Mouse (Mus musculus) limb, embryonic 10.5 days (tissue): ENCODE data around the gene Dusp23. TPM values are rescaled to one million over a fixed set of nuclear protein-coding genes. Genes with fewer than 3 reads are reported as not detected.

Experiments
- DNase-seq: peaks from one replicate; pipeline ENCODE4 v3.0.0-alpha.2; 2017; ENCODE audit warnings: low spot score
- H3K27ac ChIP-seq: fragments of 300-500 bp; sonication (generic); 2 replicates; pipeline ENCODE4 v1.5.1; 2016; ENCODE audit warnings: mild to moderate bottlenecking
- H3K27me3 ChIP-seq: fragments of 300-500 bp; sonication (generic); 2 replicates; pipeline ENCODE4 v1.6.1; 2016; ENCODE audit warnings: low read depth, mild to moderate bottlenecking; ENCODE audit not compliant: poor library complexity, severe bottlenecking
- H3K36me3 ChIP-seq: fragments of 300-500 bp; sonication (generic); 2 replicates; pipeline ENCODE4 v1.6.1; 2016; ENCODE audit warnings: mild to moderate bottlenecking, moderate library complexity
- H3K4me1 ChIP-seq: fragments of 300-500 bp; sonication (generic); 2 replicates; pipeline ENCODE4 v1.6.1; 2016
- H3K4me3 ChIP-seq: fragments of 300-500 bp; sonication (generic); 2 replicates; pipeline ENCODE4 v1.5.1; 2016; ENCODE audit warnings: mild to moderate bottlenecking, moderate library complexity
- H3K9me3 ChIP-seq: fragments of 300-500 bp; sonication (generic); replicated peaks from 2 replicates; pipeline ENCODE4 v1.6.1; 2016; ENCODE audit warnings: mild to moderate bottlenecking
- WGBS: fragments of 180-500 bp; shearing (Covaris S2); methylation state at CpG from one replicate; pipeline ENCODE4 v1.1.7; 2016; 5-methylcytosine and 5-hydroxymethylcytosine counted together
- polyA plus RNA-seq: library from polyadenylated mRNA; unstranded; fragments of >200 nt; fragmentation: Nextera tagmentation; extraction: Ambion mirVana; gene quantifications from 2 replicates; pipeline ENCODE4 v1.2.1, GENCODE M21; 2016

The Dusp23 gene
- polyA plus RNA-seq, 1 experiment from 2014 or later: 12.0 TPM

- H3K4me3 ChIP-seq: no peak overlapping the region
- no peaks in the 10 kb centered on the region for H3K9me3 ChIP-seq
- H3K36me3 ChIP-seq: no peaks in the 10 kb centered on the region
- H3K27ac ChIP-seq: no peak overlapping the region
- 57% methylated on average over 4 of the region's 4 CpGs for WGBS
- H3K4me1 ChIP-seq: no peaks in the 10 kb centered on the region
- DNase-seq: peak; percentile 24
- H3K27me3 ChIP-seq: no peaks in the 10 kb centered on the region
Measured at GRCm38 (mm10) chr1:172647236-172647635, 14.5 kb upstream of the Dusp23 start.

- no peak overlapping the region for H3K27ac ChIP-seq
- 0 out of 2 replicates have a peak, but pooled peaks cover 7% of the 10 kb centered on the region for H3K4me1 ChIP-seq
- no peaks in the 10 kb centered on the region for H3K36me3 ChIP-seq
- H3K4me3 ChIP-seq: no peak overlapping the region
- no peaks in the 10 kb centered on the region for H3K9me3 ChIP-seq
- WGBS: 54% methylated on average over 2 of the region's 2 CpGs
- no peak for DNase-seq
- peaks cover 10% of the 10 kb centered on the region; the same call in 1 of the 2 replicates for H3K27me3 ChIP-seq
Measured at GRCm38 (mm10) chr1:172638781-172639180, 6.0 kb upstream of the Dusp23 start.

GRCm38 (mm10) chr1:172637801-172638200 lies 5.0 kb upstream of the Dusp23 start:
- Histone ChIP-seq H3K27ac (no peak overlapping the region), H3K27me3 (peaks cover 10% of the 10 kb centered on the region; the same call in 1 of the 2 replicates)
- 82% methylated on average over 4 of the region's 4 CpGs for WGBS

GRCm38 (mm10) chr1:172636266-172636665 lies 3.5 kb upstream of the Dusp23 start:
- Histone ChIP-seq H3K4me1 (peaks cover 18% of the 10 kb centered on the region), H3K27me3 (peaks cover 10% of the 10 kb centered on the region; the same call in 1 of the 2 replicates), H3K9me3 (no peaks in the 10 kb centered on the region), H3K27ac (no peak overlapping the region), H3K36me3 (no peaks in the 10 kb centered on the region), H3K4me3 (no peak overlapping the region)
- no peak for DNase-seq
- 92% methylated on average over 5 of the region's 5 CpGs for WGBS

More at GRCm38 (mm10) chr1:172637801-172638200, 5.0 kb upstream of the Dusp23 start:
- Histone ChIP-seq H3K36me3 (no peaks in the 10 kb centered on the region), H3K9me3 (no peaks in the 10 kb centered on the region), H3K4me3 (no peak overlapping the region), H3K4me1 (0 out of 2 replicates have a peak, but pooled peaks cover 7% of the 10 kb centered on the region)
- DNase-seq: no peak

GRCm38 (mm10) chr1:172635258-172635657 lies 2.5 kb upstream of the Dusp23 start:
- no peak overlapping the region for H3K4me3 ChIP-seq
- no peaks in the 10 kb centered on the region for H3K36me3 ChIP-seq
- WGBS: 58% methylated on average over 4 of the region's 4 CpGs
- H3K27me3 ChIP-seq: peaks cover 10% of the 10 kb centered on the region; the same call in 1 of the 2 replicates
- no peaks in the 10 kb centered on the region for H3K9me3 ChIP-seq
- DNase-seq: no peak
- 0 out of 2 replicates have a peak overlapping the region, but pooled peaks have one; percentile 44 for H3K27ac ChIP-seq
- H3K4me1 ChIP-seq: peaks cover 20% of the 10 kb centered on the region

GRCm38 (mm10) chr1:172634136-172634535 lies 1.4 kb upstream of the Dusp23 start:
- Histone ChIP-seq H3K27ac (peak overlapping the region; percentile 30; the same call in 1 of the 2 replicates), H3K27me3 (peaks cover 10% of the 10 kb centered on the region; the same call in 1 of the 2 replicates), H3K36me3 (no peaks in the 10 kb centered on the region), H3K9me3 (no peaks in the 10 kb centered on the region), H3K4me3 (no peak overlapping the region), H3K4me1 (peaks cover 31% of the 10 kb centered on the region)
- DNase-seq: no peak
- 91% methylated on average over 2 of the region's 2 CpGs for WGBS

- no peak overlapping the region for H3K4me3 ChIP-seq
- peaks cover 10% of the 10 kb centered on the region; the same call in 1 of the 2 replicates for H3K27me3 ChIP-seq
- peaks cover 31% of the 10 kb centered on the region for H3K4me1 ChIP-seq
- no peak overlapping the region for H3K27ac ChIP-seq
- no peaks in the 10 kb centered on the region for H3K9me3 ChIP-seq
- WGBS: 87% methylated on average over 5 of the region's 5 CpGs
- no peak for DNase-seq
- H3K36me3 ChIP-seq: no peaks in the 10 kb centered on the region
Measured at GRCm38 (mm10) chr1:172631721-172632120, 1.0 kb downstream of the Dusp23 start.

GRCm38 (mm10) chr1:172629831-172630230 lies 2.9 kb downstream of the Dusp23 start:
- Histone ChIP-seq H3K27me3 (peaks cover 7% of the 10 kb centered on the region; the same call in 1 of the 2 replicates), H3K4me3 (no peak overlapping the region), H3K4me1 (peaks cover 28% of the 10 kb centered on the region), H3K27ac (peak overlapping the region; percentile 1; the same call in 1 of the 2 replicates), H3K36me3 (no peaks in the 10 kb centered on the region), H3K9me3 (no peaks in the 10 kb centered on the region)
- DNase-seq: peak; percentile 51
- 46% methylated on average over 7 of the region's 7 CpGs for WGBS

GRCm38 (mm10) chr1:172626306-172626705 lies 6.5 kb downstream of the Dusp23 start:
- no peaks in the 10 kb centered on the region for H3K9me3 ChIP-seq
- no peak for DNase-seq
- no peaks in the 10 kb centered on the region; the same call in 1 of the 2 replicates for H3K27me3 ChIP-seq
- H3K27ac ChIP-seq: no peak overlapping the region
- 97% methylated on average over 3 of the region's 3 CpGs for WGBS
- H3K4me1 ChIP-seq: peaks cover 27% of the 10 kb centered on the region
- no peak overlapping the region for H3K4me3 ChIP-seq
- H3K36me3 ChIP-seq: no peaks in the 10 kb centered on the region

GRCm38 (mm10) chr1:172624081-172624480 lies 8.7 kb downstream of the Dusp23 start:
- H3K27me3 ChIP-seq: peaks cover 7% of the 10 kb centered on the region; the same call in 1 of the 2 replicates
- H3K27ac ChIP-seq: no peak overlapping the region
- peaks cover 14% of the 10 kb centered on the region for H3K4me1 ChIP-seq
- WGBS: 52% methylated on average over 3 of the region's 3 CpGs
- peak; percentile 28 for DNase-seq
- H3K9me3 ChIP-seq: no peaks in the 10 kb centered on the region
- H3K4me3 ChIP-seq: no peak overlapping the region
- no peaks in the 10 kb centered on the region for H3K36me3 ChIP-seq

- Histone ChIP-seq H3K27me3 (peaks cover 7% of the 10 kb centered on the region; the same call in 1 of the 2 replicates), H3K36me3 (no peaks in the 10 kb centered on the region), H3K4me3 (no peak overlapping the region), H3K27ac (0 out of 2 replicates have a peak overlapping the region, but pooled peaks have one; percentile 19), H3K4me1 (peaks cover 14% of the 10 kb centered on the region), H3K9me3 (no peaks in the 10 kb centered on the region)
- peak; percentile 27 for DNase-seq
- WGBS: 71% methylated on average over 5 of the region's 5 CpGs
Measured at GRCm38 (mm10) chr1:172623599-172623998, 9.2 kb downstream of the Dusp23 start.

- peaks cover 7% of the 10 kb centered on the region; the same call in 1 of the 2 replicates for H3K27me3 ChIP-seq
- H3K4me3 ChIP-seq: no peak overlapping the region
- WGBS: 14% methylated on average over 7 of the region's 7 CpGs
- H3K36me3 ChIP-seq: no peaks in the 10 kb centered on the region
- peak; percentile 84 for DNase-seq
- peaks cover 31% of the 10 kb centered on the region for H3K4me1 ChIP-seq
- no peaks in the 10 kb centered on the region for H3K9me3 ChIP-seq
- no peak overlapping the region for H3K27ac ChIP-seq
Measured at GRCm38 (mm10) chr1:172619235-172619634, 13.5 kb downstream of the Dusp23 start.

GRCm38 (mm10) chr1:172618141-172618540 lies 14.6 kb downstream of the Dusp23 start:
- Histone ChIP-seq H3K4me1 (peaks cover 22% of the 10 kb centered on the region), H3K9me3 (no peaks in the 10 kb centered on the region), H3K36me3 (no peaks in the 10 kb centered on the region), H3K27ac (peak overlapping the region; percentile 65), H3K27me3 (peaks cover 7% of the 10 kb centered on the region; the same call in 1 of the 2 replicates), H3K4me3 (0 out of 2 replicates have a peak overlapping the region, but pooled peaks have one; percentile 44)
- peak; percentile 83 for DNase-seq
- 21% methylated on average over 4 of the region's 4 CpGs for WGBS
